Mouse (Mus musculus) right cerebral cortex, postnatal 36 days (tissue): ENCODE measurements at regions not wholly inside any gene's neighbourhood (a gene's known extent, or its start where the extent isn't known, plus 50 kb on each side); places are given as distances from the start of the nearest gene placed in this dataset.

Experiments used
- DNase-seq, 2 experiments: peaks; one replicate each; pipeline ENCODE4 v3.0.0; 2022; ENCODE audit warnings: low spot score in 2 of 2, mixed read lengths in 1 of 2

DNA sequence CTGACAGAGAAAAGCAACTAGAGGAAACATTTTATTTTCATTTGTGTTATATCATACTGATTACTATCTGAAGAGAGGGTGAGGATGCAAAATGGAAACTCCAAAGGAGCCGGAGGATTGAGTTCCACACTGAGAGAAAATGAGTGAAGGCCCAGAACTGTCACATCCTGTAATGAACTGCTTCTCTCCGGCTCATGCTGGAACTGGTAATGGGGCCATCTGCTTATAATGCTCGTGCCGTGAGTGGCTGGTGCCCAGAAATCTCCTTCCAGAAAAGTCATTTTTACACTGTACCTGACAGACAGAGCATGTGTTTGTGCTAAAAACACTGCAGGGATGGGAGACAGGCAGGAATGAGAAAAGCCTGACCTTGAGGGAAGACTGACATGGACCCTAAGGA is 483.5 kb upstream of the Pkdcc start:
- no peak for DNase-seq

DNA sequence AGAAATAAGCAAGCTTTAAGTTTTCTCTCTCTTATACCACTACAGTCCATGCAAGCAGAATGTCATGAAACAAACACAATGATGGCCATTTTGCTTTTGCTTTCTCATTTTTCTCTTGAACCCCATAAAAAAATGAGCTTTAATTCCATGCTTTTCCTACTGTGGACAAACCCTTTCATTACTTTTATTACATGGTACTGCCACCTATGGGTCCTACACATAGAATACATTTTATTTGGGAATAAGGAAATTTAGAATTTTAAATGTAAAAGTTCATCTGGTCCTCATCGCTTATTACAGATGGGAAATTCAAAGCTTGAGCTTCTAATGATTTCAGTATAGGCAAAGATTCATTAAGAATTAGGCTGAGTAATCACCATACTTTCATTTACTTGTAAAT is 472.6 kb upstream of the Pkdcc start:
- DNase-seq, result no peak

DNA sequence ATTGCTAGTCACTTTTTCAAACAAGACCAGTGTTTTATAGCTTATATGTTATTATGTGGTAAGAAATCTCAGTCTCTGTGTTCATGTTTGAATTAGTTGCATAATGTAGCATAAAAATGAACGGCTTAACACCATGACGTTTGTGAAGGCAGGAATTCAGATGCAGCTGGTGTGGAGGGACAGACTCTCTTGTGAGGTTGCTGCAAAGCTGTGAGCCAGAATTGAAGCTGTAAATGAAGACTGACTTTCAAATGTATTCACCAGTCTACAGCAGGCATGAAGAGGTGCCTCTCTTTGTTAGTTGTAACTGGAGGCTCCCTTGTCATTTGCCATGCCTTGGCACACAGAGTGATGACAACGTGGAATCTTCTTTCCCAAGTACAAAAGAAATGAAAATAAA is 457.7 kb upstream of the Pkdcc start:
- DNase-seq, result no peak

DNA sequence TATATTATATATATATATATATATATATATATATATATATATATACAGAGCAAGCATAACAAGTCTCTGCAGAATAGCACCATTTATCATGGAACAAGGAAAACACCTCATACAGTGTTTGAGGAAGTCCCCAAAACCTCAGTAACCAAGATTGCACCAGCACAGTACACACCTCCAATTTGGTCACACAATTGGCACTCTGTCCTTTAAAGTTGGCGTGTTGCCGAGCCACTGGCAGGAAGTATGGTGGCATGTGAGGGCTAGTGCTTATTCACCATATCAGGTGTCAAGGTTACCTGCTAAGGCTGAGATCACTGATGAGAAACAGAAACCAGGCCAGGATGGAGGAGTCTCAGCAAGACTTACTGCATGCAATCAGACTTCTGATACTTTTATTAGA is 436.0 kb upstream of the Pkdcc start:
- DNase-seq, result no peak

DNA sequence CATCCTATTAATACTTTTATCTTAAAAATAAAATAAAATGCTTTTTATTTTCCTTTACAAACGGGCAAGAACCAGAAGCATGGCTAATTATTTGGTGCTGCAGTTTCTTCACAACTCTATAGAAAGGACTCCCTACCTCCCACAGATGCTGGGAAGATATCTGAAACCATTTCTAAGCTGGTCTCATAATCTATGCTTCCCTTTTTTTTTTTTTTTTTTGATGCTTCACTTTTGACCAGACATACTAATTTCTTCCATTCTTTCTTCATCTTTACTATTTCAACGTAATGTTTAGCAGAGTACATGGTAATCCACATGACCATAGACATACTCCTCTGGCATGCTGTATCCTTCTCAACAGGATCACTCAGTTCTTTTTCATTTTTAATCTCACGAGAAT is 393.0 kb upstream of the Pkdcc start:
- no peak for DNase-seq

DNA sequence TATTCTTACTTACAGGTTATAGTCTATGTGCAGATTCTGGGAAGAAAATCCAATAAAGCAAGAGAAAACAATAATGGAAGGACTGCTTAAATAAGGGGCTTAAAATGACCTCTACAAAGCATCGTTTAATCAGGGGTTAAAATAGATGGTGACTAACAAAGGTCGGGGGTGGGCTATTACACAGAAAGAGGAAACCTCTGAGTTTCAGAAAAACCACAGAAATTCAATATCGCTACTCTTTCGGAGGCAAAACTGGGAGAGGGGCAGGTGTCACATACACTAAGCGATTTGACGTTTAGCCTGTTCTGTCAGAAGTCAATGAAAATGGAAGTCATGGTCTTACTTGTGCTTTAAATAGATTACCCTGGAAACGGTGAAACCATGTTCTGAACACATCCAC is 391.0 kb upstream of the Pkdcc start:
- DNase-seq, result no peak

DNA sequence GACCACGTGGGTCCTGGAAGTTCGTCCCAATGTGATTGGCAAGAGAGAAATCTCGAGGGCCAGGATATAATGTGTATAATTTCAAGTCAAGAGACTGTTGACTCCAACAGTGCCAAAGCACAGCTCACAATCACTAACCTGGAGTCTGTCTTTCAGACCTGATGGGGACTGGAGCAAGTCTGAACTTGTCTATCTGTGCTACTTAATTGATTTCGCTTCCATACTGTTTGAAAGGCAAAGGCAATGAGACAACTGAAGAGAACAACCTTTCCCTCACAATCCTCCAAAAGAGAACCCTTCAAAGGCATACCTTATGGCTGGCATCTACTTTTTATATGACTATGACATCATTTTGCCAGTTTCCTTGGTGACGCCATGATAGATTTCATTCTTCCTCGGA is 390.5 kb upstream of the Pkdcc start:
- no peak for DNase-seq

DNA sequence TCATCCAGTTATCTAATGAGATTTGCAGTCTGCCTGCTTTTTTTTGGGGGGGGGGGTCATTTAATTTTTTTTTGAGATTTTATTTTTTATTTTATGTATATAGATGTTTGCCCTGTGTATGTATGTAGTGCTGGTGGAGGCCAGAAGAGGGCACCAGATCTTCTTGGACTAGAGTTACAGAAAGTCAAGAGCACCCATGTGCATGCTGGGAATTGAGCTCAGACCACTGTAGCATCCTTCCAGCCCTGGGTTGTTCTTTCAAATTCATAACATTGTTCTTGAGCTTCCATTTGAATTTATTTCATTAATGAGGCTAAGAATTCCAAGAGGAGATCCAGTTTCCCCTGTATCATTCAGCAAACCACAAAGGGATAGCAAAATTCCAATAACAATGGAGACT is 387.9 kb upstream of the Pkdcc start:
- no peak for DNase-seq

DNA sequence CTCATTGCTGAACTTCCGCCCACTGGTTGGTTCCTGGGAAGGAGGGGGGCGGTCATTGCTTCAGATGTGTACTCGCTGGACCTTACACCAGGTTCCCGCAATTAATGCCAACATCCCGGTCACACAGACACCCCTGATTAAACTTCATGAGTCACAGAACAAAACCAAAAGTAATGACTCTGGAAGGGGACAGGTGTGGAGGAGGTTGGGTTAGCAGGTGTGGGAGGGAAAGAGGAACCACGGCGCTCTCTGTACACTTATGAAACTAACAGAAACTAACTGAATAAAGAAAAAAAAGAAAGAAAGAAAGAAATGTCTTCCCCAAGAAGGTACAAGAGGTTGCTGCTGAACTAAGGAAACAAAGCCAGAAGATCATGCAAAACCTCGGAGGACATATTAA is 387.3 kb upstream of the Pkdcc start:
- no peak for DNase-seq

DNA sequence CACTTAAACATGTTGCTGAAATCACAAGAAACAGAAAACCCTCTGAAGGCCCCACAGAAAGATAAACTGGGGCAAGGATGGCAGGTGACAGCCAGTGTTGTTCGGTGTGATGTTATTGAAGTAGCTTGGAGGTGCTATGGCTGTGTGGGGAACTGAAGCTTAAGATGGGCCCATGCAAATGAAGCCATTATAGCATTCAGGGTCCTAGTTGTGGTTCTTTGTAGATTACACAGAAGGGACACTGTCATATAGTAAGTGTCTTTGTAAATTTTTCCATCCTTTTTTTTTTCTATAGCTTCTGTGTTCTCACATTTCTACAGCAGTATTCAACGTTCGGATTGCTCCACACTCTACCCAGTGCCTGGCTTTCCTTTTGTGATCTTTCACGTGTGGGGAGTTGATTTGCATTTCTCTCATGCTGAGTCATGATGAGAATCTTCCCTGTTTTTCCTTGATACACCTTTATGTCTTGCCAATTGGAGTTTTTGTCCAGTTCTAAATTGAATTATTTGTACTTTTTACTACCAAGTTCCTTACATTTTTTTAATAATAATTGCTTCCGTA is 386.6 kb upstream of the Pkdcc start:
- no peak for DNase-seq

DNA sequence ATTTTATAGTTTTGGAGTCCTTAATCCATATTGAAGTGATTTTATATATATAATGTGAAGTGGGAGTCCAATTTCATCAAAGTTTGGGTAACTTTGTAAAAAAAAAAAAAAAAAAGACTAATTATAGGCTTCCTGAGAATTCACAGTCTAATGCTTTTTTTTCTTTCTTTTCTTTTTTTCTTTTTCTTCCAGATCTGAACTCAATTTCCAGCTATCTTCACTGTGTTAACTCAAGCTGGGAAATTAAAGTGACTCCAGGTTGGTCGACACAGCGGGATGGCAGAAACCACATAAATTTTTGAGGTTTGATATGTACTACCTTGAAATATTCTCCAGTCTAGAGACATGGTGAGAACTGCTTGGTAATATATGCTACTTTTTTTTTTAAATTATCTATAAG is 385.7 kb upstream of the Pkdcc start:
- no peak for DNase-seq

DNA sequence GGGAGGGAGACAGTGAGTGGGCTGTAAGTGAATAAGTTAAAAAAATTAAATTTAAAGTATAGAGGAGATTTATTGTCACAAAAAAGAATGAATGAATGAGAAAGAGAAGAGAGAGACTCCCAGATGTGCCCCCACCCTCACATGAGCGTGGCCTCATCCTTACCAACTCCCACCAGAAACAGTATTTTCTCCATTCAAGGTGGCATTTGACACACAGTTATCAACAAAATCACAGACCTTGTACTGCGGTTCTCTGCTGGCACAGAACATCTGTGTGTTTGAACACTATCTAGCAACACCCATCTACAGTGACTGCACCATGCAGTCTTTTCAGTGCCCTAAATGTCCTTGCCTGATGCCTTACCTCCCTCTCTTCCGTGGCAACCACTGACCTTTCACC is 380.9 kb upstream of the Pkdcc start:
- DNase-seq, result no peak

DNA sequence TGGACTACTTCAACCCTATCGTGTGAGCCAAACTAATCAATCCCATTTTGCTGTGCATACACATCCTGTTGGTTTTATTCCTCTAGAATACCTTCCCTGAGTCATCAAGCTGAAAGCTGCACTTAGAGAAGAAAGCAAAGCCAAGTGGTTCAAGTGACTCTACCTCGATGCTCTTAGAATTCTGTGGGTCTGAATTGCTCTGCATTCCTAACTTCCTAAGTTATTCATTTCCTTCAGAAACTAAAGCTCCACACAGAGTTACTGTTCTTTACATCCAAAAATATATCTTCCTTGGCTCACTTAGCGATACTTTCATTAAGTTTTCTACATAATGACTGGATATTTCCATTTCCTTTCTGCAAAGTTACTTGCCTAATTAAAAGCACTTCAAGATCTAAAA is 379.0 kb upstream of the Pkdcc start:
- no peak for DNase-seq

DNA sequence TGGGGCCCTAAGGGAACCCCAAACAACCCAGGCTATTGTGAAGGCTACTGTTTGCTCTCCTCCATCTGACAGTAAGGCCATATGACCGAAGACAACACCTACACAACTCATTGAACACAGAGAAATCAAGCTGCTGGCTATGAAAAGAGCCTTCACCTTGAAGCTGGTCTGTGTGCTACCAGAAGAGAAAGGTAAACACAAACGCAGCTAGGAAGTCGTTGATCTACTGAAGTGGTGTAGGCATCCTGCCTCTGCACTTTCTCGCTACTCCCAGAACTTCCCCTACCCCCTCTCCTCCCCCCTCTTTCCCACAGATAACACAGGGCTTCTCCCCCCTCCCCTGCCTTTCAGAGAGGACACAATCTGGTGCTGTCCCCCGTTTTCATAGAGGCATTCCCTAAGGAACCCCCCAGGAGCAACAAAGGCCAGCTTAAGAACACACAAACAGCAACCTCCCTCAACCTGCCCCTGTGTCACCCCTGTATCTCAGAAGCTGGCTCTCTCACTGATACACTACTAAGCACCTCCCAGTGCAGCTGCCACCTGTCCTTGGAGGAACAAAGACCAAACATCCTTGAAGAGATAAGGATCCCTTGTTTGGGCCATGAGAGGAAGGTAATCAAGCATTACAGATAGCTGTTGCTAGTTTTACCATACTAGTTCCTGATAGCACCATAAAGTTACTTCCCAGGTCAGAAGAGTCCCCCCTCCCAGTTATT is 368.2 kb upstream of the Pkdcc start:
- no peak for DNase-seq

DNA sequence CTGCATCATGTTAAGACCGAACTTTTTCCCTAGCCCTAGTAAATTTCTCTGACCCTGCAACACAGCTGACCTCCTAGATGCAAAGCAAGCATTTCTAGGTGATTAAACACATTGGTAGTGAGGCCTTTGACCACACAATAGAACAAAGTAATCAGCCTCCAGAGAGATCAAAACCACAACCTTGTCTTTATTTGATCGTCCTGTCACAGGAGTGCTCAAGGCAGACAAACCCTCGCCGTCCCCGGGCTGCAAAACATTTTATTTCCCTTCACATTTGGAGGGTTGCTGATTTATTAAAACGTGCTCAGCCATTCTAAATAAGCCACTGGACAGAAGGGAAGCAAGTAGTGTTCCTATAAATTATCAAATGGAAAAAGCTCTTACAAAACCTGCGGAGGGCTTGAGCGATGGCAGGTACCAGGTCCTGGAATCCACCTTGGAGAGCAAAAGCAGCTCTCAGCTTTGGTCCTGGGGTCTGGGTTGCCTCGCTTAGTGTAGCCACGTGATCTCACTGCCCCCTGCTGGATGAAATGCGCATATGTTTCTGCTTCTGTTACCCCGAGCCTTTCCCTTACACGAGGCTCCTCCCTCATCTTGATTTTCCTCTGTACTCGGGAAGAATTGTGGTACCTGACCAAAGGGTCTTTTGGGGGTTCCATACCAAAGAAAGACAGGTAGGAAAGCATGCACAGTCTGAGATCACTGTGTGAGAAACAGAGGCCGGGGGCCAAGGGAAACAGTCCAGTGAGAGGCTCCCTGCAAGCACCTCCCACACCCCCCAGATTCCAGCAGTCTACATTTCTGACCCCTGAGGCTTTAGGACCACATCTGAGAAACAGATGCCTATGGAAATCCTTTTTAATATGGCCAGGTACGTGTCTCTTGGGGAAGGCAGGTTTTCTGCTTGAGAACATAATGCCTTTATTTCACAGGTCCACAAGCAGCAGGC is 357.6 kb upstream of the Pkdcc start:
- DNase-seq, result peak; percentile 73 to 80

DNA sequence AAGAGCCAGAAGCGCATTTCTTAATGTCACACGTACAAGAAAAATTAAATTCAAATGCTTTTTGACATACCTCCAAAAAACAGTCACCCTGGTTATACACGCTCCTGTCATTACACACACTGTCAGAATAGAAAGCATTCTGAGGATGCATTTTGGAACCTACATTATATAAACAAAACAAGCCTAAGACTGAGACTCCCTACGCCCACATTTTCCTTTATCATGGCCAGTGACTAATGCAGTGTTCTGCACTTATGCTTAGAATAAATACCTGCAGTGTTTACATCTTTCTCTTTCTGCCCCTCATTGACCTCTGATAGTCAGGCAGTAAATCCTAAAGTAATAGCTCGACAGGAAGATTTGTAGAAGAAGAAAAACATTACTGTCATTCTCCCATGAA is 354.7 kb upstream of the Pkdcc start:
- DNase-seq, result no peak

DNA sequence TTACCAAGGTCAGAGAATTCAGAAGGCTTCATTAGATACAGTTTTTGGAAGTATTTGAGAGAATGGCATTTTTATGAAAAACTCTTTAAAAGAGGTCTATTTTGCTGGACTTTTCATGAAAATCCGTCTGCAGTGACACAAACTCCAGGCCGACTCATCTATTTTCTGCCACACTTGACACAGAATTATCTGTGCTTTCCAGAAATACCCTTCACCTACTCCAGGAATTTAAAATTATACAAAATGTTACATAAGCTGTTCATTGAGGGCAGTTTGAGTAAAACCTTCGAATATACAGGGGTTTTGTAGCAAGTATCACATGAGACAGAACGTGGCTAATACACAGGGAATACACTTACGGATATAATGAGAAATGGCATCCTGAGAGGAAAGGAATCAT is 354.1 kb upstream of the Pkdcc start:
- no peak for DNase-seq

DNA sequence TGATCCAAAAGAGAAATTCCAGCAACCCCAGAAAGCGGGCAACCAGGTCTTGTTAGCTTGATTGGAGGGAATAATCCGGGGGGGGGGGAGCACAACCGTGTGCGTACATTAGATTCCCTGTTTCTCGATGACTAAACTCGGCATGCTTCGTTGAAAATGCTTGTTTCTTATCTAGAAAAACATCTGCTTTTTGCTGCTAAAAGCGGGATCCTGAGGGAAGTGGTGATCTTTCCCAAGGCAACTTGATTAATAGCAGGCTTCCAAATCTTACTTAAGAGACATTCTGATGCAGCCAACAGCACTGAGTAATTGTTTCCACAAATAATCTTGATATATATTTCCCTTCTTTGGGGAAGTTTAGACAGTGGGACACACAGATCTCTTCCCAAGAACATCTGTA is 338.0 kb upstream of the Pkdcc start:
- no peak for DNase-seq

DNA sequence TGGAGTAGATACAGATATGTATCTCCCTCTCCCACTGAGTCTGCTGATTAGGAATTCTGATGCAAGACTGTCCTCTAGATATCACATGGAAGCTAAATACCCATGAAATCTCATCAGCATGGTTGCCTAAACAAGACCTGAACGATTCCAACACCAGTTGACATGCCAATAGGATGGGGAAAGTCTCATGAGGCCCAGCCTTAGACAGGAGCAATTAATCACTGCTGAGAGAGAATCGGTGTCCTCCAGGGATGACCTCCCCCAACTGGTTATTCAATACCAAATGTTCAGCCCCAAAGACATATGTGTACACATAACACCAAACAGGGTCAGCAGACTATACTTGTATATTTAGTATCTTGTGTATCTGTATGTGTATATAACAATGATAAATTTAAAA is 314.5 kb upstream of the Pkdcc start:
- no peak for DNase-seq

DNA sequence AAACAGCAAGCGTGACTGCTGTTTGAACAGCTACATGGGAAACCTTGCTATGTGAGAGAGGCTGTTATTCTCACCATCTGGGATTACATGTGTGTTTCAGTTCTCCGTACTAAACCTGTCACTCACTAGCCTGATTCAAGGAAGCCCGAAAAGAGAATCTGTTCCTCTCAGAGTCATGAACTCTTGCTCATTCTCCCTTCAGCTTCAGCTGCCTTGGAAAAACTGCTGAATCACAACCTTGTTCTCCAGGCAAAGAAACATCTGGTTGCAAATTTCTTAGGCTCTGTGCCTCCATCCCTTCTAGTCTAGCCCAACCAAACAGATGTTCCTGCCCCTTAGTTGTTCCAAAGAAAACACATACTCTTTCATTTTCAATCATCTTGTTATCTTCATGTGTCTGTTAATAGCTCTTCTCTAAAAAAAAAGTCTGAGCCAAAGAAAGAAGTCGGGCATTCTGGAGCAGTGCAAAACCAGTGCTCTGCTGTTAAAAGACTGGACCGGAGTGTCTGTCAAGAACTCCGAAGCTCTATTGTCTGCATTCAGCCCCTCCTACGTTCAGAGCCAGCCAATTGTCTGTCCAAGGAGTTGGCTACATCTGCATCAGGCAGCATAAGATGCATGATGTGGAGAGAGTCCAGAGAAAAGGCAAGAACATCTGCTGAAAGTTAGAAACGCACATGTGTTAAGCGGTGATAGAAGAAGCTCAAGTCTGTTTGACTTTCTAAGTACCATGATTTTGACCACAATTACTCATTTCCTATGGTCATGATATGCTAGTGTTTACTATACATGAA is 313.8 kb upstream of the Pkdcc start:
- no peak for DNase-seq

DNA sequence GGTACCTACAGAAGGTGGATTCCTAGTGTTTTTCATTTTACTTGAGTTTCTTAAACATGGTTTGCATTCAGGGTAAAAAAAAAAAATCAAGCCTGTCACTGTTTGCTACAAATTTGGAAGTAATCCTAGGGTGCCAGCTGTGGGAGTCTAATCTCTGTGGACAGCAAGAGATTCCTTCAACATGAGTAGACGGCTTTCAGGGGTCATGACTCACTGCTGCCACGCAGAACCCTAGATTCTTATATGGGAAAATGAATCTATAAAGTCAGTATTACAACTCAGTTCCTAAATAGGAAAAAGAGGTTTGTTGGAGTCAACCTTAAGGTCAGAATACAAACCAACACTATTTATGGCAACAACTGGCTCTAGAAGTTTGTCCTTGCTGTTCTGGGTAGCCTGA is 310.1 kb upstream of the Pkdcc start:
- DNase-seq, result no peak

DNA sequence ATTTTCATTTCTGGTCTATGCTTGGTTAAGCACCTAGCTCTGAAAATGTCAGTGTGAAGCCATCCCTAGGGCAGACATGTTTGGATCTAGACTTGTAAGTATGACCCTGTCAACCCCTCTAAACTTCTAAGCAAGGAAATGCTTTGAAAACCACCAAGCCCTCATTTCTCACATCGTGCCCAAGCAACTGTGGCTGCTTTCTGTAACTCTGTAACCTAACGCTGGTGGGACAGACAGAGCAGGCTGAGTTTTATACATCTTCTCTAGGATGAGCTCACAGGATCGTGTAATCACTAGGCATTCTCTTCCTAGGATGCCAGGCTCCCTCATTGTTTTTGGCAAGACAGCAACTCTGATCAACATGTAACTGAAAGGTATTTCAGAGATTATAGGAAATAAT is 309.6 kb upstream of the Pkdcc start:
- no peak for DNase-seq
